Mouse (Mus musculus): ENCODE measurements around the gene Gm21541.
"Not testable (repeated sequence)": the region's sequence is repeated elsewhere in the genome, so short reads cannot be mapped to it uniquely, and the experiment has no call there.

Gene Gm21541

GRCm38 (mm10) chr4:41903310-41903709 lies at the start of gene Gm21541:
Gene Gm21541, plus strand, starts transcription at chr4:41903610.
- DNase-seq (ENCODE audit: low read depth, low spot score): not testable (repeated sequence)

- not testable (repeated sequence) for DNase-seq (ENCODE audit: low read depth, low spot score)
Observed at GRCm38 (mm10) chr4:41941272-41941671, 37.9 kb downstream of the Gm21541 start, which contains the start of gene Gm20878. Gene Gm20878, plus strand, starts transcription at chr4:41941572.
